16 mouse cellular contexts compared by ENCODE assay signal in the genomic region with DNA sequence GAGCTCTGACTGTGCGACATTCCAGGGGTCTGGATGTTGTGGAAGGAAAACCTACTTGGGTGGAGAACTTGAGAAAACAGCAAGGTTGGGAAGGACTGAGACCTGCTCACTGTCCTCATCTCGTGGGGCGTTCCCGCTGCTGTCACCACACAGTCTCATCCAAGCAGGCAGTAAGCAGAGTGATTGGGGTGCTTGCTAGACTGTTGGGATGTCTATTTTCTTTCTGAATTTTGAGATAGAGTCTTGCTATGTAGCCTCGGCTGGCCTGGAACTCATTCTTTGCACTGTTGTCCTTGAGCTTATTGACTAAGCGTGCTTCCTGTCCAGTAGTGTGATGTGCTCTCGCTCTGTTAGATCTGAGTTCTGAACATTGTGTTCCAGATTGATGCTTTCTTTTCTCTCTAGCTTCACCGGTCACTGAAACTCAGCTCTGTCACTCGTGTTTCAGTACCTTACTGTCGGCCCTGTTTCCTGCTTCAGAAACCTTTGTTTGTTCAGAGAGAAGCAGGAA. TPM values are rescaled to one million over a fixed set of nuclear protein-coding genes. Genes with fewer than 3 reads are reported as not detected.
DNase-seq lines count a peak whose midpoint lies in the region; ATAC-seq and TF ChIP-seq lines count a peak whose summit lies in the region.
"Had no signal": no experiment of that assay in that cellular context is flagged by ENCODE, and none has a peak within 500 bp of the region (broad histone marks: within the 10 kb centered on the region; RNA-seq: fewer than 3 reads in every experiment).

No protein-coding gene starts in this region.

- WGBS in kidney, embryonic 15.5 days = 74% methylated on average over 10 of the region's 10 CpGs
- WGBS in midbrain, postnatal 0 days = 86% methylated on average over 10 of the region's 10 CpGs
- WGBS in midbrain, embryonic 16.5 days = 87% methylated on average over 10 of the region's 10 CpGs
- WGBS in heart, postnatal 0 days = 63% methylated on average over 10 of the region's 10 CpGs

- H3K36me3 ChIP-seq in kidney, embryonic 15.5 days = peaks cover 77% of the 10 kb centered on the region
- H3K36me3 ChIP-seq in midbrain, postnatal 0 days (ENCODE audit: insufficient read depth, low read length) = peaks cover 20% of the 10 kb centered on the region
- H3K36me3 ChIP-seq in midbrain, embryonic 16.5 days (ENCODE audit: control insufficient read depth, insufficient read depth, low read length) = peaks cover 11% of the 10 kb centered on the region; the same call in 1 of the 2 replicates
- H3K36me3 ChIP-seq in heart, postnatal 0 days (replicated peaks; ENCODE audit: control insufficient read depth, insufficient read depth, low read length) = peaks cover 30% of the 10 kb centered on the region

- H3K27ac ChIP-seq in gastrocnemius, adult 2 months = peak overlapping the region; percentile 46; the same call in 1 of the 2 replicates
- H3K27ac ChIP-seq in kidney, embryonic 15.5 days = peak overlapping the region; percentile 1; the same call in 1 of the 2 replicates
- peak overlapping the region; percentile 43; the same call in 1 of the 2 replicates for H3K27ac ChIP-seq in midbrain, postnatal 0 days (ENCODE audit: low read depth, low read length)
- no peak overlapping the region for H3K27ac ChIP-seq in midbrain, embryonic 16.5 days (ENCODE audit: low read length)
- peak overlapping the region; percentile 47; the same call in 1 of the 2 replicates for H3K27ac ChIP-seq in heart, postnatal 0 days (ENCODE audit: low read depth)
- H3K27ac ChIP-seq: forebrain, embryonic 15.5 days; macrophage; midbrain, embryonic 12.5 days had no signal

- no peaks in the 10 kb centered on the region for H3K4me1 ChIP-seq in kidney, embryonic 15.5 days
- H3K4me1 ChIP-seq in midbrain, postnatal 0 days (ENCODE audit: insufficient read depth, low read length) = no peaks in the 10 kb centered on the region
- peaks cover 4% of the 10 kb centered on the region; the same call in 1 of the 2 replicates for H3K4me1 ChIP-seq in midbrain, embryonic 16.5 days (ENCODE audit: control insufficient read depth, insufficient read depth, low read length)
- peaks cover 7% of the 10 kb centered on the region; the same call in 1 of the 2 replicates for H3K4me1 ChIP-seq in heart, postnatal 0 days (ENCODE audit: control insufficient read depth, insufficient read depth)
- H3K4me1 ChIP-seq: forebrain, embryonic 15.5 days had no signal

- no peak for TF ChIP-seq EP300 in heart, postnatal 0 days (IDR thresholded peaks at IDR 0.05; ENCODE audit: low read depth)

- no peak for TF ChIP-seq CTCF in gastrocnemius, adult 2 months (IDR thresholded peaks at IDR 0.05)
- TF ChIP-seq CTCF in midbrain, postnatal 0 days (IDR thresholded peaks at IDR 0.05) = no peak
- no peak for TF ChIP-seq CTCF in heart, postnatal 0 days (IDR thresholded peaks at IDR 0.05; ENCODE audit: low read depth)

- ATAC-seq in kidney, embryonic 15.5 days (replicated peaks; ENCODE audit: low FRiP score) = no peak
- ATAC-seq in midbrain, postnatal 0 days (ENCODE audit: low FRiP score) = no peak
- no peak for ATAC-seq in midbrain, embryonic 16.5 days
- ATAC-seq in heart, postnatal 0 days (ENCODE audit: insufficient read depth, low read depth) = peak; percentile 36; the same call in 1 of the 2 replicates
- ATAC-seq: forebrain, embryonic 15.5 days; intestine, embryonic 16.5 days; Patski had no signal

- H3K4me2 ChIP-seq in kidney, embryonic 15.5 days = no peak overlapping the region
- H3K4me2 ChIP-seq in midbrain, postnatal 0 days (ENCODE audit: low read depth, low read length, poor library complexity, severe bottlenecking) = no peak overlapping the region
- H3K4me2 ChIP-seq in midbrain, embryonic 16.5 days (ENCODE audit: low read length) = no peak overlapping the region
- no peak overlapping the region for H3K4me2 ChIP-seq in heart, postnatal 0 days (ENCODE audit: low read depth, low read length)
- H3K4me2 ChIP-seq: forebrain, embryonic 15.5 days; midbrain, embryonic 12.5 days had no signal

- H3K4me3 ChIP-seq in gastrocnemius, adult 2 months = no peak overlapping the region
- H3K4me3 ChIP-seq in kidney, embryonic 15.5 days (replicated peaks) = no peak overlapping the region
- no peak overlapping the region for H3K4me3 ChIP-seq in midbrain, postnatal 0 days (ENCODE audit: low read depth, low read length)
- H3K4me3 ChIP-seq in midbrain, embryonic 16.5 days (ENCODE audit: low read depth, low read length) = no peak overlapping the region
- H3K4me3 ChIP-seq in heart, postnatal 0 days (ENCODE audit: low read depth, low read length) = no peak overlapping the region
- H3K4me3 ChIP-seq: erythroblast, embryonic 14.5 days; forebrain, embryonic 15.5 days; midbrain, embryonic 12.5 days had no signal

- intact Hi-C loops in gastrocnemius, adult 2 months (cut with DNase I) = no loop called here

- no peak for DNase-seq in gastrocnemius, adult 2 months
- no peak for DNase-seq in gastrocnemius, postnatal 4 days (ENCODE audit: low spot score in 2 of 2)
- no peak for DNase-seq in kidney, postnatal 4 days
- no peak for DNase-seq in midbrain, postnatal 0 days (ENCODE audit: low spot score)
- peak; percentile 43 for DNase-seq in heart, postnatal 0 days (ENCODE audit: low spot score)
- no peak for DNase-seq in cerebellum, postnatal 10 days
- DNase-seq: gastrocnemius, postnatal 10 days; lung, adult 18-20 months had no signal

- H3K27me3 ChIP-seq in kidney, embryonic 15.5 days = no peaks in the 10 kb centered on the region
- H3K27me3 ChIP-seq in midbrain, postnatal 0 days (ENCODE audit: insufficient read depth, low read length) = no peaks in the 10 kb centered on the region
- no peaks in the 10 kb centered on the region for H3K27me3 ChIP-seq in midbrain, embryonic 16.5 days (ENCODE audit: control insufficient read depth, insufficient read depth, low read depth, low read length)
- H3K27me3 ChIP-seq in heart, postnatal 0 days (ENCODE audit: control insufficient read depth, insufficient read depth, low read length) = no peaks in the 10 kb centered on the region
- H3K27me3 ChIP-seq: forebrain, embryonic 15.5 days; midbrain, embryonic 12.5 days; Patski had no signal

- H3K9me3 ChIP-seq in kidney, embryonic 15.5 days (replicated peaks) = no peaks in the 10 kb centered on the region
- no peaks in the 10 kb centered on the region for H3K9me3 ChIP-seq in midbrain, postnatal 0 days (ENCODE audit: low read length)
- H3K9me3 ChIP-seq in midbrain, embryonic 16.5 days (replicated peaks; ENCODE audit: control insufficient read depth, low read length, poor library complexity, severe bottlenecking) = no peaks in the 10 kb centered on the region
- no peaks in the 10 kb centered on the region for H3K9me3 ChIP-seq in heart, postnatal 0 days (replicated peaks; ENCODE audit: control insufficient read depth, low read length)
- H3K9me3 ChIP-seq: forebrain, embryonic 15.5 days; midbrain, embryonic 12.5 days had no signal

- no peak overlapping the region for H3K9ac ChIP-seq in kidney, embryonic 15.5 days
- H3K9ac ChIP-seq in midbrain, postnatal 0 days (replicated peaks; ENCODE audit: low read length, poor library complexity, severe bottlenecking) = no peak overlapping the region
- H3K9ac ChIP-seq in midbrain, embryonic 16.5 days (ENCODE audit: low read depth, low read length) = no peak overlapping the region
- no peak overlapping the region for H3K9ac ChIP-seq in heart, postnatal 0 days (replicated peaks; ENCODE audit: low read depth, low read length)
- H3K9ac ChIP-seq: forebrain, embryonic 15.5 days; midbrain, embryonic 12.5 days had no signal

RNA-seq across cellular contexts. Expression of gene Fbxo42, which starts 28.7 kb away (rescaled TPM):
- total RNA-seq in gastrocnemius, adult 2 months (2021) = 10 to 100 TPM; 10.8 to 10.9 TPM
- total RNA-seq in gastrocnemius, postnatal 4 days (2021) = 10 to 100 TPM; 15.5 to 16.3 TPM
- polyA plus RNA-seq in kidney, embryonic 15.5 days (2015; fragmentation: Nextera tagmentation; extraction: Ambion mirVana) = 22.4 and 23.0 TPM in 2 replicates
- total RNA-seq in midbrain, postnatal 0 days (2014; rRNA removed) = 23.6 and 26.6 TPM in 2 replicates
- 16.9 and 17.7 TPM in 2 replicates for polyA plus RNA-seq in midbrain, postnatal 0 days (2015; fragmentation: Nextera tagmentation; extraction: Ambion mirVana)
- 25.5 TPM in 2 replicates for polyA plus RNA-seq in midbrain, embryonic 16.5 days (2015; fragmentation: Nextera tagmentation; extraction: Ambion mirVana)
- 8.2 and 9.5 TPM in 2 replicates for total RNA-seq in heart, postnatal 0 days (2014; rRNA removed; ENCODE audit: low replicate concordance)
- 9.0 and 9.1 TPM in 2 replicates for polyA plus RNA-seq in heart, postnatal 0 days (2015; fragmentation: Nextera tagmentation; extraction: Ambion mirVana)

RNA-seq across cellular contexts. Expression of gene Szrd1, which starts 36.8 kb away (rescaled TPM):
- total RNA-seq in gastrocnemius, adult 2 months (2021) = 100 to 1,000 TPM; 146 to 163 TPM
- total RNA-seq in gastrocnemius, postnatal 4 days (2021) = 100 to 1,000 TPM; 164 to 177 TPM
- polyA plus RNA-seq in kidney, embryonic 15.5 days (2015; fragmentation: Nextera tagmentation; extraction: Ambion mirVana) = 49.6 and 50.4 TPM in 2 replicates
- 58.7 and 64.3 TPM in 2 replicates for total RNA-seq in midbrain, postnatal 0 days (2014; rRNA removed)
- polyA plus RNA-seq in midbrain, postnatal 0 days (2015; fragmentation: Nextera tagmentation; extraction: Ambion mirVana) = 13.5 and 16.2 TPM in 2 replicates
- 24.5 and 25.1 TPM in 2 replicates for polyA plus RNA-seq in midbrain, embryonic 16.5 days (2015; fragmentation: Nextera tagmentation; extraction: Ambion mirVana)
- 72.9 and 73.8 TPM in 2 replicates for total RNA-seq in heart, postnatal 0 days (2014; rRNA removed; ENCODE audit: low replicate concordance)
- polyA plus RNA-seq in heart, postnatal 0 days (2015; fragmentation: Nextera tagmentation; extraction: Ambion mirVana) = 18.5 and 19.4 TPM in 2 replicates

RNA-seq across cellular contexts. Expression of gene Rsg1, which starts 37.4 kb away (rescaled TPM):
- not detected for total RNA-seq in gastrocnemius, adult 2 months (2021)
- 1 to 10 TPM; 1.1 to 1.3 TPM for total RNA-seq in gastrocnemius, postnatal 4 days (2021)
- polyA plus RNA-seq in kidney, embryonic 15.5 days (2015; fragmentation: Nextera tagmentation; extraction: Ambion mirVana) = 5.9 and 6.8 TPM in 2 replicates
- 4.6 and 6.0 TPM in 2 replicates for total RNA-seq in midbrain, postnatal 0 days (2014; rRNA removed)
- polyA plus RNA-seq in midbrain, postnatal 0 days (2015; fragmentation: Nextera tagmentation; extraction: Ambion mirVana) = 5.2 and 5.3 TPM in 2 replicates
- 7.9 and 10.5 TPM in 2 replicates for polyA plus RNA-seq in midbrain, embryonic 16.5 days (2015; fragmentation: Nextera tagmentation; extraction: Ambion mirVana)
- 13.2 TPM in 1 of 2 replicates, not detected in the other for total RNA-seq in heart, postnatal 0 days (2014; rRNA removed; ENCODE audit: low replicate concordance)
- 1.3 and 1.6 TPM in 2 replicates for polyA plus RNA-seq in heart, postnatal 0 days (2015; fragmentation: Nextera tagmentation; extraction: Ambion mirVana)
- polyA plus RNA-seq: erythroblast, embryonic 14.5 days; macrophage had no signal
